Mouse (Mus musculus): Measurements from ENCODE around the gene Fscn1. TPM values are rescaled to one million over a fixed set of nuclear protein-coding genes. Genes with fewer than 3 reads are reported as not detected.

Gene Fscn1
- polyA plus RNA-seq, 1 experiment from 2014 or later, result 428 TPM

DNA sequence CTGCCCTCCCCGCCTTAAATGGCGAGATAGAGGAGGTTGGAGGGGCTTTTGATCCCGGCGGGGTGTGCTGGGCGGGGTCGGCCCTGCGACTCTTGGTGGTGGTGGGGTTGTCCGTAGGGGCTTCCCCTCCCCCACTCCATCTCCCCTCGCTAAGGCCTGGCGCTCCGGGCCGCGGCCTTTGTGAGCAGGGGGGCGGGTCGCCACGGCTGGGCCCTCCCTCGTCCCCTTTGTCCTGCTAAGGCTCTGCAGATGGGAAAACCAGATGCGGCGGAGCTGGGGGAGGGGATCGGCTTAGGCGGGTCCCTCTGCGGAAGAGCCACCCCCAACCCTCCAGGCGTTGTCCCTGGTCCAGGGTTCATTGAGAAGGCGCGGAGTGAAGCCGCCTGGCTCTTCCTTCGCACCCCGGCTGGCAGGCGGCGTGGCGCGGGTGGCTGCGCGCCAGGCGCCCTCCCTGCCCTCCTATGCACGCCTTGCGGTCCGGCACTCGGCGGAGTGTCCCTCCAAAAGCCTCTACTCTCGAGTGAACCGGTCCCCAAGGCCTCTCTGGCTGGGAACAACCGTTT lies 1.8 kb downstream of the Fscn1 start:
- Histone ChIP-seq H3K9ac (replicated peaks; ENCODE audit: low read depth, low read length) (peak overlapping the region; percentile 100), H3K4me3 (ENCODE audit: low read depth, low read length) (peak overlapping the region; percentile 97), H3K36me3 (ENCODE audit: control insufficient read depth, insufficient read depth, low read length) (no peaks in the 10 kb centered on the region), H3K4me2 (ENCODE audit: low read depth, low read length) (peak overlapping the region; percentile 90), H3K9me3 (ENCODE audit: control insufficient read depth, low read length) (no peaks in the 10 kb centered on the region), H3K27me3 (ENCODE audit: control insufficient read depth, insufficient read depth, low read length) (no peaks in the 10 kb centered on the region), H3K27ac (ENCODE audit: low read depth, low read length) (peak overlapping the region; percentile 97), H3K4me1 (ENCODE audit: control insufficient read depth, insufficient read depth, low read length) (peaks cover 25% of the 10 kb centered on the region)
- WGBS, result under 1% methylated on average over 43 of the region's 43 CpGs
- peak; percentile 57 for ATAC-seq (ENCODE audit: low read depth)

DNA sequence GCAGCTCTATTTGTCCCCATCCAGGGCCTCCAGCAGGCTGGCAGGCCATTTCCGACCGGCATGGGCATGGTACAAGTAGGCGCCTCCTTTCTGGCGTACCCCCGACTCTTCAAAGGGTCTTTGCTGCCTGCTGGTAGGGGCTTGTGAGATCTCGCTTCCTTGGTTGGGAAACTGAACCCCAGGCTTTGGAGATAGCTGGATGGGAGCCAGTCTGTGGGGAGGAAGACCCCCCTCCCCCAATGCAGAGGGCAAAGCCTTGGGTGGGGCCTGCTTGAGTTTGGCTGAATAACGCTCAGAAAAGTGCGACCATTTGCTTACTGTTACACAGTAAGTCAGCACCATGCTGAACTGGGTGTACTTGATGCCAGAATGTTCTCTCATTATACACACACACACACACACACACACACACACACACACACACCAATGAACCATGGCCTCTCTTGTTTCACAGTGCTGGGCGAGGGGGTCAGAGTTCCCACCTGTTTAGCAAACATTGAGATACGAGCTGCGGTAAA lies 2.4 kb downstream of the Fscn1 start:
- peaks cover 25% of the 10 kb centered on the region for H3K4me1 ChIP-seq (ENCODE audit: control insufficient read depth, insufficient read depth, low read length)

DNA sequence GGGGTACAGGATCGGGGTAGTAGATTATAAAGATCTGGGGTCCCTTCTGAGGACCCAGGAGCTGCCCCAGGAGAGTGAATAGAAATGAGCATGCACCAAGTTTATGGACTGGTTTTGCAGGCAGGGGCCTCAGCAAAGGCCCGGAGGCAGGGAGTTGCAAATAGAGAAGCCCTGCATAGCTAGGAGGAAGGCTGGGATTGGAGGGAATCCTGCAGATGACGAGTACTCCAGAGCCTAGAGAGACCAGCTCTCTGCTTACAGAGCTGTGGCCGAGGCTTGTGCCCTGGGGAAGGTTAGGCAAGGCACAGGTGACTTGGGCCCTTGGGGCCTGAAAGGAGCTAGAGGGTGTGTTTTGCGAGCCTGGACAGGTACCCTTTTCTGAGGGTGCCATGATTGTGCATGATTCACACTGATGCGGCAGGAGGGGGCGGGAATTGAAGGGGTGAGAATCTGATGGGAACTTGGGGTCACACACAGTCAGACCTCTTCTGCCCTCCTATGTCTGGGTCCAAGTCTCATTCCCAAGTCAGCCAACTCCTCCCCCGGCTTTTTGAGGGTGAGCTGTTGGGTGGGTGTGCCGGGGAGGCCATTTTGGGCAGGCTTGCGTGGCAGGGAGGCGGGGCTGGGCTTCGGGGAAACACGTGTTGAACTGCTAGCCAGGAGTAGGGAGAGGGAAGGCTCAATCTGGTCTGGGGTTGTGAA lies 3.0 kb downstream of the Fscn1 start:
- Histone ChIP-seq H3K4me2 (ENCODE audit: low read depth, low read length) (peak overlapping the region; percentile 90), H3K9ac (replicated peaks; ENCODE audit: low read depth, low read length) (peak overlapping the region; percentile 100), H3K36me3 (ENCODE audit: control insufficient read depth, insufficient read depth, low read length) (peaks cover 4% of the 10 kb centered on the region), H3K4me3 (ENCODE audit: low read depth, low read length) (peak overlapping the region; percentile 97), H3K9me3 (ENCODE audit: control insufficient read depth, low read length) (no peaks in the 10 kb centered on the region), H3K27ac (ENCODE audit: low read depth, low read length) (peak overlapping the region; percentile 97), H3K4me1 (ENCODE audit: control insufficient read depth, insufficient read depth, low read length) (peaks cover 25% of the 10 kb centered on the region), H3K27me3 (ENCODE audit: control insufficient read depth, insufficient read depth, low read length) (no peaks in the 10 kb centered on the region)
- no peak for ATAC-seq (ENCODE audit: low read depth)
- WGBS, result 0% methylated on average over 13 of the region's 13 CpGs

More for the DNA sequence above, 2.4 kb downstream of the Fscn1 start:
- Histone ChIP-seq H3K9me3 (ENCODE audit: control insufficient read depth, low read length) (no peaks in the 10 kb centered on the region), H3K9ac (replicated peaks; ENCODE audit: low read depth, low read length) (peak overlapping the region; percentile 100), H3K27ac (ENCODE audit: low read depth, low read length) (peak overlapping the region; percentile 97), H3K27me3 (ENCODE audit: control insufficient read depth, insufficient read depth, low read length) (no peaks in the 10 kb centered on the region), H3K4me2 (ENCODE audit: low read depth, low read length) (peak overlapping the region; percentile 90), H3K36me3 (ENCODE audit: control insufficient read depth, insufficient read depth, low read length) (no peaks in the 10 kb centered on the region), H3K4me3 (ENCODE audit: low read depth, low read length) (peak overlapping the region; percentile 97)
- no peak; the same call in 1 of the 2 replicates for ATAC-seq (ENCODE audit: low read depth)
- 1% methylated on average over 11 of the region's 11 CpGs for WGBS

- no peak for ATAC-seq (ENCODE audit: low read depth)
- Histone ChIP-seq H3K4me3 (ENCODE audit: low read depth, low read length) (peak overlapping the region; percentile 97), H3K9me3 (ENCODE audit: control insufficient read depth, low read length) (no peaks in the 10 kb centered on the region), H3K4me2 (ENCODE audit: low read depth, low read length) (peak overlapping the region; percentile 90), H3K4me1 (ENCODE audit: control insufficient read depth, insufficient read depth, low read length) (peaks cover 25% of the 10 kb centered on the region), H3K27me3 (ENCODE audit: control insufficient read depth, insufficient read depth, low read length) (no peaks in the 10 kb centered on the region), H3K9ac (replicated peaks; ENCODE audit: low read depth, low read length) (peak overlapping the region; percentile 100), H3K27ac (ENCODE audit: low read depth, low read length) (peak overlapping the region; percentile 62; the same call in 1 of the 2 replicates), H3K36me3 (ENCODE audit: control insufficient read depth, insufficient read depth, low read length) (peaks cover 6% of the 10 kb centered on the region)
- 40% methylated on average over 17 of the region's 17 CpGs for WGBS
Observed at GRCm38 (mm10) chr5:142963705-142964494, 3.8 kb downstream of the Fscn1 start.

GRCm38 (mm10) chr5:142964650-142965049 lies 4.5 kb downstream of the Fscn1 start:
- Histone ChIP-seq H3K27ac (ENCODE audit: low read depth, low read length) (peak overlapping the region; percentile 62; the same call in 1 of the 2 replicates), H3K4me3 (ENCODE audit: low read depth, low read length) (peak overlapping the region; percentile 97), H3K4me1 (ENCODE audit: control insufficient read depth, insufficient read depth, low read length) (peaks cover 25% of the 10 kb centered on the region), H3K9me3 (ENCODE audit: control insufficient read depth, low read length) (no peaks in the 10 kb centered on the region), H3K4me2 (ENCODE audit: low read depth, low read length) (peak overlapping the region; percentile 90), H3K27me3 (ENCODE audit: control insufficient read depth, insufficient read depth, low read length) (no peaks in the 10 kb centered on the region), H3K9ac (replicated peaks; ENCODE audit: low read depth, low read length) (0 out of 2 replicates have a peak overlapping the region, but pooled peaks have one; percentile 22), H3K36me3 (ENCODE audit: control insufficient read depth, insufficient read depth, low read length) (peaks cover 8% of the 10 kb centered on the region)
- WGBS, result 60% methylated on average over 6 of the region's 6 CpGs
- ATAC-seq (ENCODE audit: low read depth), result no peak

DNA sequence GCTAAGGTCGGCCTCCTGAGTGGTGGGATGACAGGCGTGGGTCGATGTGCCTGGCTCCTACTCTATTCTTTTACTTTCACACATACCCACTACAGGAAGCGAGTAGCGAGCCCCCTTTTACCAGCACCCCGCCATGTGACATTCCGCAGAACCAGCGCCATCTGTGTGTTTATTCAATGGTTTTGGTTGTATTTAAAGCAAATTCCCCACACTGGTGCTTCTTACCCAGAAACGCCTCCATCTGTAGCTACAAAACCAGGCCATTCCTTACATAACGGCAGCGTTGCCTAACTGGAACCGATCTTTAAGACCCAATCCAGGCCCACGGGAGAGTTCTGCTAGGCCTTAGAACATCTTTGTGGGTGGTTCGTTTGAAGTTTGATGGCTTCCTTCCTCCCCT lies 8.3 kb downstream of the Fscn1 start:
- peaks cover 44% of the 10 kb centered on the region for H3K36me3 ChIP-seq (ENCODE audit: control insufficient read depth, insufficient read depth, low read length)
- no peak for ATAC-seq (ENCODE audit: low read depth)
- WGBS, result 89% methylated on average over 14 of the region's 14 CpGs
- H3K4me3 ChIP-seq (ENCODE audit: low read depth, low read length), result no peak overlapping the region
- no peaks in the 10 kb centered on the region for H3K9me3 ChIP-seq (ENCODE audit: control insufficient read depth, low read length)
- H3K27me3 ChIP-seq (ENCODE audit: control insufficient read depth, insufficient read depth, low read length), result no peaks in the 10 kb centered on the region
- H3K9ac ChIP-seq (replicated peaks; ENCODE audit: low read depth, low read length), result no peak overlapping the region
- H3K4me2 ChIP-seq (ENCODE audit: low read depth, low read length), result no peak overlapping the region
- peaks cover 20% of the 10 kb centered on the region for H3K4me1 ChIP-seq (ENCODE audit: control insufficient read depth, insufficient read depth, low read length)
- no peak overlapping the region for H3K27ac ChIP-seq (ENCODE audit: low read depth, low read length)

- H3K9me3 ChIP-seq (ENCODE audit: control insufficient read depth, low read length), result no peaks in the 10 kb centered on the region
- peaks cover 39% of the 10 kb centered on the region for H3K36me3 ChIP-seq (ENCODE audit: control insufficient read depth, insufficient read depth, low read length)
- no peak overlapping the region for H3K4me2 ChIP-seq (ENCODE audit: low read depth, low read length)
- H3K4me1 ChIP-seq (ENCODE audit: control insufficient read depth, insufficient read depth, low read length), result no peaks in the 10 kb centered on the region
- H3K27me3 ChIP-seq (ENCODE audit: control insufficient read depth, insufficient read depth, low read length), result no peaks in the 10 kb centered on the region
- no peak overlapping the region for H3K9ac ChIP-seq (replicated peaks; ENCODE audit: low read depth, low read length)
- no peak overlapping the region for H3K4me3 ChIP-seq (ENCODE audit: low read depth, low read length)
- WGBS, result 38% methylated on average over 3 of the region's 3 CpGs
- H3K27ac ChIP-seq (ENCODE audit: low read depth, low read length), result no peak overlapping the region
- peak; percentile 3; the same call in 1 of the 2 replicates for ATAC-seq (ENCODE audit: low read depth)
Observed at GRCm38 (mm10) chr5:142973971-142974370, 13.8 kb downstream of the Fscn1 start.

GRCm38 (mm10) chr5:142974598-142975121 lies 14.5 kb downstream of the Fscn1 start:
- peak; percentile 84 for ATAC-seq (ENCODE audit: low read depth)
- Histone ChIP-seq H3K4me2 (ENCODE audit: low read depth, low read length) (peak overlapping the region; percentile 29; the same call in 1 of the 2 replicates), H3K27ac (ENCODE audit: low read depth, low read length) (peak overlapping the region; percentile 34; the same call in 1 of the 2 replicates), H3K36me3 (ENCODE audit: control insufficient read depth, insufficient read depth, low read length) (peaks cover 37% of the 10 kb centered on the region), H3K9ac (replicated peaks; ENCODE audit: low read depth, low read length) (no peak overlapping the region), H3K27me3 (ENCODE audit: control insufficient read depth, insufficient read depth, low read length) (no peaks in the 10 kb centered on the region), H3K9me3 (ENCODE audit: control insufficient read depth, low read length) (no peaks in the 10 kb centered on the region), H3K4me1 (ENCODE audit: control insufficient read depth, insufficient read depth, low read length) (no peaks in the 10 kb centered on the region), H3K4me3 (ENCODE audit: low read depth, low read length) (no peak overlapping the region)
- 9% methylated on average over 18 of the region's 18 CpGs for WGBS

All from neural tube, embryonic 14.5 days (tissue).